Mouse (Mus musculus) kidney, adult 2 months (tissue): ENCODE results near the gene Ptges2.

Source experiments
- CTCF ChIP-seq: fragments of 200-500 bp; conservative IDR thresholded peaks from 2 replicates; pipeline ENCODE4 v1.5.1; 2011; ENCODE audit warnings: low read depth, mild to moderate bottlenecking, control low read depth, low read length, moderate library complexity, mixed read lengths; ENCODE audit not compliant: insufficient read depth, insufficient read length
- POLR2A ChIP-seq: fragments of 200-500 bp; IDR thresholded peaks from one replicate; pipeline ENCODE4 v1.6.1; 2011; ENCODE audit warnings: low read depth, low read length, control low read depth

- TF ChIP-seq CTCF (no peak), POLR2A (no peak)
Measured at GRCm38 (mm10) chr2:32428262-32428722, 32.6 kb downstream of the Ptges2 start.
